Mouse (Mus musculus): ENCODE results near the gene Gm17018.

GRCm38 (mm10) chr19:45586850-45587249 lies 26.4 kb downstream of the Gm17018 start:
- TF ChIP-seq CTCF (conservative IDR thresholded peaks at IDR 0.05; ENCODE audit: insufficient read depth, insufficient read length, low read depth, low read length) (no peak), POLR2A (IDR thresholded peaks at IDR 0.05; ENCODE audit: low read depth, low read length) (no peak)
